Mouse (Mus musculus): ENCODE results near the gene Aar2. TPM values are rescaled to one million over a fixed set of nuclear protein-coding genes. Genes with fewer than 3 reads are reported as not detected.

Aar2 gene
- total RNA-seq, 4 experiments from 2014 or later, result 20.3 to 23.3 (median 22.2) TPM

DNA sequence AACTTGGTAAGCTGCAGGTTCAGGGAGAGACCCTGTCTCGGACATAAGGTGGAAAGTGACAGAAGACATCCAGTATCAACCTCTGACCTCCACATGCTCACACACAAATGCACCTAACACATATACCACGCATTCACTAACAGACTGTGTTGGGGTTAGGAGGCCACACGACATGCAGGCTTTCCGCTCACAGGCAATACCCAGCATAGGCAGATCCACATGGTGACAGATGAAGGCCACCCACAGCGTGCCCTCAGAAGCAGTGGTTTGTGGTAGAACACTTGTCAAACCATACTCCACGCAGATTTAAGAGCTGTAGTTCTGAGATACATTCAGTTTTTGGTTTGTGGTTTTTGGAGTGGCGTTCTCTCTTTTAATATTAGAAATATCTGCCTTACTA is 21.3 kb downstream of the Aar2 start:
- DNase-seq (ENCODE audit: low spot score), result no peak

DNA sequence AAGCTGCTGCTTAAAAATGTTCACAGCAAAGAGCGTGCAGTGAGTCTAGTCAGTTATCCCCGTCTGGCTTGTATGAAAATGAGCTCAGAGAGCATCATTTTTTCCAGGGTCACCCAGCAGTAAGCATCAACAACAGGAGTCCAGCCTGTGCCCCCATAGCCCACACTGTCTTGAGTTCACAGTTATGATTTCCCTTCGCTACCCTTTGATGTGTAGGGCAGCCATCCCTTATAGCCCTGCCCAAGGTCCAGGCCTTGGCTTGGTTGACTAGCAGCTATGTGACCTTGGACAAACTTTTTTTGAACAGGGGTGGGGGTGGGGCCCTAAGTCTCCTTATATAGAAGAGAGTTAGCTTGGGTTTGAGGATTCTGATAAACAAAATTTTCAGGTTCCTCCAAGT is 21.9 kb downstream of the Aar2 start:
- no peak for DNase-seq (ENCODE audit: low spot score)

DNA sequence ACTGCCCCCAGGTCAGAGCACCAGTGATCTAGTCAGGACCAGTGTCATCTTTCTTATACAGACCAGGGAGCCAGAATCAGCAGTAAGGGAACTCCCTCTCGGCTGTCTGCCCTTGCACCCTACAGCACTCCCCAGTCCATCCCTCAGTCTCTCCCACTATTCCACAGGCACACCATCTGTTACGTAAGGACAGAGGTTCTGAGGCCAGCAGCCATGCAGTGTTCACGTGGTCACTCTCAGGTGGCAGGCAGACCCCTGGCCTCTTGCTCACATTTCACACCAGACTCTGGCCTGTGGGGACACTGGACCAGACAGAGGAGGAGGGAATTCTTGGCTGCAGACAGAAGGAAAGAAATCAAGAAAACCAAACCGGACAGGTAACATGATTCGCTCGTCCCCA is 24.1 kb downstream of the Aar2 start:
- DNase-seq (ENCODE audit: low spot score), result no peak

DNA sequence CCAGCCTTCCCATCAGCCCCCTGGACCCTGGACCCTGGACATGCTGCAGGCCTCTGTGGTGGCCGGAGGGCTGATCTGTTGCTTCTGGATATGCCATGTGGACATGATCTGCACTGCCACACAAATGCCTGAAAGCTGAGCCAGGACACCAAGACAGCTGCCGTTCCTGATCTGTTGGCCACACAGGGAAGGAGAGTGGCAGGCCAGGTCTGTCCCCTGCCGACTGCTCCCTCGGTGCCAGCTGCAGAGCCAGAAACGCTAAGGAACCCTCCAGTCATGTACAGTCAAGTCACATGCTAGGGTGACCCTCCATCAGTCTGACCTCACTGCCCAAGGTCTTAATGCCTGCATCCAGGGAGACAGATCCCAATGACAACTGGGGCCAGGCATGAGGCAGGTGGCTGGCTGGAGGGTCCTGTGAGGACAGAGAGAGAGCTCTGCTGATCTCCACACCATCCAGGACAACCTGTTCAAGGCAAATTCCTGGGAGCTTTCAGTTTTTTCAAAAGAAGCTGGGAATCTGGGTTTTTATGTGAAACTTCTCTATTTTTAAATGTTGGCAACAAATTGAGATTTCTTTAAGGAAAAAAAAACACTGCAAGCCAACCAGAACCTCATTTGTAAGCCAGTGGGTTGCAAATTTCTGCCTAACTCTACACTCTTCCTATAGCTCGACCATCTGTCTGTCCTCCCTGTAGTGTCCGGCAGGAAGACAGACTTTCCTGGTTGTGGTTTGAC is 29.6 kb downstream of the Aar2 start:
- no peak for DNase-seq (ENCODE audit: low spot score)

DNA sequence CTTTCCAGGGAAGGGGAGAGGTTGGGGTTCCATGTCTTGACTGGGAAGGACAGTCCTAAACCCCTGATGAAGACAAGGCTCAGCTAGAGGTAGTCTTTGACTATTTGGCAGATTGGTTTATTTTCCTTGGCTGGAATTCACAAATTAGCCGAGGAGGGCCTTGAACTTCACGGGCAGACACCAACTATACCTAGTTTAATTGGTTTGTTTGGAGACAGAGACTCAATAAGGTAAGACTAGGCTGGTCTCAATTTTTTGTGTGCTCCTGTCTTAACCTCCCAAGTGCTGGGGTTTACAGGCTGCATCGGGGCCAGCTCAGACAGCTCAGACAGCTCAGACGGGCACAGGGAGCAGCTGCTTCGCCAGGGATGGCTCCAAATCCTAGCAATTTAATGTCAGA is 33.1 kb downstream of the Aar2 start:
- no peak for DNase-seq (ENCODE audit: low spot score)

DNA sequence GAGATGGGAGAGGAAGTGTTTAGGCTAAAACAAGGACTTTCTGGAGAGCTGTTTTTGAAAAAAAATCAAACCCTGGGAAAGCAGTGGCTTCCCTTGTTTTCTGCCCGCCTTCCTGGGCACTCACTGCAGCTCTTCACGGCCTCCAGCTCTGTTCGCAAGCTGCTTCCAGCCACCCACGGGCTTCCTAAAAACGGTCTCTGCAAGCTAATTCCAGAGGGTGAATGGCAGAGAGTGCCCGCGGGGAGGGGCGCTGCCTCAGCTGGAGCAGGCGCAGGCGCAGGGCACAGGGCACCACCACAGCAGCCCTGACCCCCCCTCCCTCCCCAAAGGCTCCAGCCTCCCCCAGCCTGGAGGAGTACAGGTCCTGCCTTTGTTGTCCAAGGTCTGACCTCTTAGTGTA is 33.9 kb downstream of the Aar2 start:
- DNase-seq (ENCODE audit: low spot score), result no peak

DNA sequence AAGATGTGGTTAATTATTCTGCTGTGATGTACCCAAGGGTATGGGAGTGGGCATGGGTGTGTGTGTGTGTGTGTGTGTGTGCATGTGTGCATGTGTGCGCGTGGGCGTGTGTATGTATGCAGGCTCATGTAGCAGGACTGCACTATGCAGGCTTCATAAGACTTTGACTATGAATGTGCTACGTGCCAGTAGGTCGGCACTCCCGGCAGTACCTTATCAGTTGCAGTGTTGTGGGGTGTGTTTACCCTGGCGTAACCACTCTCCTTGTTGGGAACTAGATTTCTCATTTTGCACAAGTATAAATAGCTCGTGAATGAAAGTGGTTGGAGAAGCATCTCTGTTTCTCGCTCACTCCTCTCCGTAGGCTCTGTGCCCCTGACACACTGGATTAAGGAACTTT is 35.5 kb downstream of the Aar2 start:
- peak; percentile 18 for DNase-seq (ENCODE audit: low spot score)

DNA sequence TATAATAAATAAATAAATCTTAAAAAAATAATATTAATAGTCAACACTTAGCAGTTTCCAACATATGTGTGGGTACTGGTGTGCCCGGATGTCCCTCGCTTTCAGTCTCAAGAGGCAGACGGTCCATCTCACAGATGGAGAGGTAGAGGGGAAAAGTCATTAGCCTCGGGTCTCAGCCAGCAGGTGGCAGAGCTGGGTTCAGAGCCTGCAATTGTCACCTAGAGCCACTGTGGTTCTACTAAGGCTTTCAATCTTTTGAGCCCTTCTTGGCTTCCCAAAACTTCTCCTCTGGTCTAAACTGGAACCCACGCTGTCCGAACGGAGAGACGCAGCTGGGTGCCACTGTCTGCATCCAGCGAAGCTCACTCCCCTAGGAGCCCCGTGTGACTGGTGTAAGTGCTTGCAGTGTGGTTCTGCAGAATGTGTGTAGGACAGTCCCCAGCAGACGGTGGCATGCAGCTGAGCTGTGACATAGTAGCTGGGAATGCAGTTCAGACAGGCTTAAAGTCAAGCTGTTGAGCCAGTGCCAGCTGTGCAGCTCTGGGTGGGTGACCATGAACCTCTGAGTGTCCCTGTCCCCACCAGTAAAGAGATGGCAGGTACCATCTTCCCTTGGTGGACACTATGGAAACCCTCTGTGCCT is 36.9 kb downstream of the Aar2 start:
- peak; percentile 10 for DNase-seq (ENCODE audit: low spot score)

DNA sequence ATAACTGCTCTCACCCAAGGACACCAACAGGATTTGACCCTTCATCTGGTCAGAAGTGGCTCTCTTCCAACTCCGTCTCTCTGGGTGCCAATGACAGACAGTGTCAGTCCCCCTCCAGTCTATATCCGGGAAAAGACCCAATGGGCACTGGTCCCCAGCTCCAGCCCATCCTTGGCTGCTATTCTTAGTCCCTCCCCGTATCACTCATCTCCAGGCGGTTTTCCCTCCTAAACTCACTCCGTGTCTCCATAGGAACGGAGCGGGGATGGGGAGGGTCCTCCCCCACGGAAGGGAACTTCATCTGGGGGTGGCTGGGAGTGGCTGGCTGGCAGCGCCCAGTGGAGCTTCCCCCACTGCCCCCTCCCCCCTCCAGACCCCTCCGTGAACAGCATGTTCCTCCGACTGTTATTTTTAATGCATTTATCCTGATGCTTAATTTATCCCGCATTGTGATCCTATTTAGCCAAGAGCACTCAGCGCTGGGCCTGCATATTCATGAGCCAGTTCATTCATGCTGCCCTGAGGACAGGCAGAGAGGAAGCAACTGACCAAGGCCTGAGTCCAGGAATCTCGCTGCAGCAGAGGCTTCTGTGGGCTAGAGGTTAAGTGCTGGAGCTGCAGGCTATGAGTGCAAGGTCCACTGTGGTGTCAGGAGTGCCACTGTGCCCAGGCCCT is 37.5 kb downstream of the Aar2 start:
- DNase-seq (ENCODE audit: low spot score), result peak; percentile 45

DNA sequence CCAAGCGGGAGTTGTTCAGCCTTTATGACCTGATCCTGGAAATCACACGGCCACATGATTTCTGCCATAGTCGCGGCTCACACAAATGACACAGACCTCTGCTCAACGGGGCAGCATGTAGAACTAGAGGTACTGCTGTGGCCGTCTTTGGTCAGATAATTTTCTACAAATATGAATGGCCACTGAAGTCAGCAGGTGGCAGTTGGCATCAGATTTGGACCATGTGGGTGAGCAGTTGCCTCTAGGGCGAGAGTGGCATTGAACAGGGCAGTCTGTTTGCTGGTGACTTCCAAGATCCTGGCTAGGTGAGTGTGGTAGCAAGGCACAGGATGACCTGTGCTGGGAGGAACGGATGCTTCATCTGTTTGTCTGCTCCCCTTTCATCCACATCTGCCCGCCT is 42.1 kb downstream of the Aar2 start:
- no peak for DNase-seq (ENCODE audit: low spot score)

DNA sequence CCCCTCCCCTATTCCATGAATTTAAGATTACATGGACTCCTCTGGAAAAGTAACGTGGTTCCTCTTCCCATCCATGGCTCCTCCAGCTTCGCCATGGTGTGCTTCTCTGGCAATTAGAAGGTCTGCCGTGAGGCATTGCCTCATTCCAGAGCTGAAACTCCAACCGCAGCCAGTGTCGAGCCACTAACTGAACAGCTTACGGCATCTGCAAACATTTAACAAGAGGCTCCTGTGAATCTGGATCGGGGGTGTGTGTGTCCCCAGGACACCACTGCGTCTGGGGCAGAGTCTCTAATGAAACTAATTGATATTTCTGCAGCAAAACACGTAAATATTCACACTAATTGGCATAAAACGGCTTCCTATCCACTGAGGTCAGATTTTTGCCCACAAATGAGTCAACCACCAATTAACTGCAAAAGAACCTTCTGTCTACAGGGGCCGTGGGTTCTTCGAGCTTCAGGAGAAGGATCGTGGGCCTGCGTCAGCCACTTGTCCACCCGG is 47.7 kb downstream of the Aar2 start:
- DNase-seq (ENCODE audit: low spot score), result no peak

DNA sequence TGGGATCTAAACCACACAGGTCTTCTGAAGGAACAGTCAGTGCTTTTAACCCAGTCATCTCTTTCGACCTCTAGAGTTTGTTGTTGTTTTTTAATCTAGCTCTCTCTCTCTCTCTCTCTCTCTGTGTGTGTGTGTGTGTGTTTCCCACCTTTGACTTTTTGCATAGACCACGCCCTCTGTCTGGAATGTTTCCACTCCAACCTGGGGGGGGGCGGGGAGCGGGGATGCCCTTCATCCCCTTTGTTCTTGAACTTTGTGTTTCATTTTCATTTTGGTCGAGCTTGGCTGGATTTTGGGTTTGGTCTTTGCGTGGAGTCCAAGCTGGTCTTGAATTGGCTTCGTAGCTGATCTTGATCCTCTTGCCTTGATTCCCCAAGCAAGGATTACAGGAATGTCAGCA is 55.2 kb downstream of the Aar2 start:
- no peak for DNase-seq (ENCODE audit: low spot score)

DNA sequence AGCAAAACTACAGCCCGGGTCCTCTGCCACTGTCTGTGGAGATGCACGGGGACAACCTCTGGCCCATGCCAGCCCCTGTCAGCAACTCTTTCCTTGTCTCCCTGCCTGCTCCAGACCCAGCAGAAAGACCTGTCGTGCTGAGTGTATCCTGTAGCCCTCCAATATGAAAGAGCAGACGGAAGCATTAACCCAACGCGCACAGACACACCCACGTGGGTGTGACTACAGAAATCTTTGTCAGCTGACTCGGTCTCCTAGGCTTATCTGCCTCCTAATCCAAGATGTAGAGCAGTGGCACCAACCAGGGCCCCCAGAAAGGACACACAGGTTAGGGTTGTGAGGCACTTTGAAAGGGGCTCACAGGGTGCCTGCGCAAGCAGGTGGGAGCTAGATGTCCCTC is 56.3 kb downstream of the Aar2 start:
- DNase-seq (ENCODE audit: low spot score), result no peak

DNA sequence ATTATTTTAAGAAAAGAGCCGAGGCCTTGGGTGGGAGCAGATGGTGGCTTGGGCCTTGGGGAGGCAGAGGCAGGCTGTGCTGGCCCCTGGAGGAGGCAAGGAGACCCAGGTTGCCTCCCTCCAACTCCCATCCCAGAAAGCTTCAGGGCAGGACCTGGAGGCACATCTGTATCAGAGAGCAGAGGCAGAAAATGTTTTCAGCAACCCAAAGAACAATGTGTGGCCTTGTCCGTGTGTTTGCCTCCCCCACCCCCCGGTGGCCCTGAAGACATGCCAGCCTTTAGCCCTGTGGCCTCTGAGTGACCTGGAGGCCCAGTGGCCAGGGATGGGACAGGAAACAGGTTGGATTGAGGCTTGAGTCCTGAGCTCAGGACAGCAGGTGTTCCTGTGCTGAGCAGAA is 57.8 kb downstream of the Aar2 start:
- DNase-seq (ENCODE audit: low spot score), result no peak

DNA sequence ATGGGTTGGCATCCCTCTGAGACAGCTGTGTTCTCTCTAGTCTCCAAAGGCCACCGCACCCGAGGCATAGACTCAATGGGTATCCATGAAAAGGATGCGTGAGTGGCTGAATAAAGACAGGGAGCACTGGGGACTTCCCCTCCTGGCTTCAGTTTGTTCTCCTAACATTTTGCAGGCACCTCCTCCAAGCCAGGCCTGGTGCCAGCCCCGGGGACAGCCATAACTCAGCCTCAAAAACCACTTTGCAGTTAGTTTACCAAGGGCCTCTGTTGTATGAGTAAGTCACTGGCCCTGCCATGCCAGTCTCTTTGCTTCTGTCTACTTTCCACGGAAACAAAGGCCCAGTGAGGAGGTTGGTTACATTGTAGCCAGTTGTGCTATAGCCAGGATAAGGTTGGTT is 58.6 kb downstream of the Aar2 start:
- no peak for DNase-seq (ENCODE audit: low spot score)

DNA sequence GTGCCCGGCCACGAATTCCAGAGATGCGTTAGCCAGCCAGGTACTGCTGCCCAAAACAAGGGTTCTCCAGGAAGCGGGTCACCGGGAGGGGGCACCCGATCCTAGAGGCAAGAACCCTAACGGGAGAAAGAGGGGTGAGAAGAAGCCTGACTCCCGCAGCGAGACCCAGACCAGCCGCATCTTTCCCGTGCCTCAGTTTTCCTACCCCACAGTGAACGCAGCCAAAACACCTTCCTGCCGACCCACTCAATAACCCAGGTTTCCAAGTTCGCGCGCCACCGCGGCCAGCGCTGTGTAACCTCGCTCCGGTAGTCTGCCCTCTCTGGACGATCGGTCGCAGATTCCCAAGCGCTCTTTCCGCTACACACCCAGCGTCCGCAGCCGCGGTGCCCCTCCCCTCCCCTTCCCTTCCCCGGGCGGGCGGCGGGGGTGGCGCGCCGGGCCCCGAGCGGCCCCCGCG is 65.7 kb downstream of the Aar2 start:
- peak; percentile 45 for DNase-seq (ENCODE audit: low spot score)

DNA sequence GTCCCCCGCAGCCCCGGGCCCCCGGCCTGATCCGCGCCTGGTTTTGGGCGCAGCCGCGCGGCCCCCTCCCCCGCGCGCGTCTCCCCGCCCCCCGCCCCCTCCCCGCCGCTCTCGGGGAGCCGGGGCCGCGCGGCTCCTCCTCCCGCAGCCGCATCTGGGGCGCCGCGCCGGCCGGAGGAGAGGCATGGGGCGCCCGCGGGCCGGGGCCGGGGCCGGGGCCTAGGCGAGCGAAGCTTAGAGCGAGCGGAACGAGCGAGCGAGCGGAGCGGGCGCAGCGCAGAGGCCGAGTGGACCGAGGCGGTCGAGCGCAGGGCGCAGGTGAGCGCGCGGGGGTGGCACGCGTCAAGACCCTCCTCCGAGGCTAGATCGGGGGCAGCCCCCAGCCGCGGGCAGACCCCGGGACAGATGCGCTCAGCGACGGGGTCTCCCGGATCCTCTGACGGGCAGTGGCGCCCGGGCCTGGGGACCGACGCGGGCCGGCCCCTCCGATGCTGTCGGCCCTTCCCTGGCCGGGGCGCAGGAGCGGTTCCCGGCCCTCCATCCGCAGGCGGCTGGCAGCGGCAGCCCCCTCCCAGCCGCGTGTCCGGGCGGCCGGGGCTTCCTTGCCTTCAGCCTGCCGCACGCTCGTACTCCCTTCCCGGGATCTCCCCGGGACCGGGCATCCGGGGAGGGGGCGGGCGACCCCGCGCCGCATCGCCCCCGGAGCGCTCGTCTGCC is 66.3 kb downstream of the Aar2 start, which contains the start of gene Dlgap4:
Dlgap4 (plus strand) TSS at position 165 of the 717 bp plus-strand sequence.
- no peak for DNase-seq (ENCODE audit: low spot score)

DNA sequence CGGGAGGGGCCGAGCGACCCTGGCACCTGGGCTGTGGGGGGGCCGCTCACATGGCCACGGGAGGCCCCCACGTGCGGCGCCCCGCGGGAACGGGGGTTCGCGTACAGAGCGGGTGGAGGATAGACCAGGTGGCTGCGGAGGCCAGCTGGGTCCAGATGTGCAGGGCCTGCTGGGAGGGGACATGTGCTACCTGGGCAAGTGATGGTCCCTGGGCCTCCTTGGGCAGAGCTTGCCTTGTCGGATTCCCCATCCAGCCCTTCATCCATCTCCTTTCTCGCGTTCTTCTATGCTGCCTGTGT is 66.8 kb downstream of the Aar2 start:
- no peak for DNase-seq (ENCODE audit: low spot score)

DNA sequence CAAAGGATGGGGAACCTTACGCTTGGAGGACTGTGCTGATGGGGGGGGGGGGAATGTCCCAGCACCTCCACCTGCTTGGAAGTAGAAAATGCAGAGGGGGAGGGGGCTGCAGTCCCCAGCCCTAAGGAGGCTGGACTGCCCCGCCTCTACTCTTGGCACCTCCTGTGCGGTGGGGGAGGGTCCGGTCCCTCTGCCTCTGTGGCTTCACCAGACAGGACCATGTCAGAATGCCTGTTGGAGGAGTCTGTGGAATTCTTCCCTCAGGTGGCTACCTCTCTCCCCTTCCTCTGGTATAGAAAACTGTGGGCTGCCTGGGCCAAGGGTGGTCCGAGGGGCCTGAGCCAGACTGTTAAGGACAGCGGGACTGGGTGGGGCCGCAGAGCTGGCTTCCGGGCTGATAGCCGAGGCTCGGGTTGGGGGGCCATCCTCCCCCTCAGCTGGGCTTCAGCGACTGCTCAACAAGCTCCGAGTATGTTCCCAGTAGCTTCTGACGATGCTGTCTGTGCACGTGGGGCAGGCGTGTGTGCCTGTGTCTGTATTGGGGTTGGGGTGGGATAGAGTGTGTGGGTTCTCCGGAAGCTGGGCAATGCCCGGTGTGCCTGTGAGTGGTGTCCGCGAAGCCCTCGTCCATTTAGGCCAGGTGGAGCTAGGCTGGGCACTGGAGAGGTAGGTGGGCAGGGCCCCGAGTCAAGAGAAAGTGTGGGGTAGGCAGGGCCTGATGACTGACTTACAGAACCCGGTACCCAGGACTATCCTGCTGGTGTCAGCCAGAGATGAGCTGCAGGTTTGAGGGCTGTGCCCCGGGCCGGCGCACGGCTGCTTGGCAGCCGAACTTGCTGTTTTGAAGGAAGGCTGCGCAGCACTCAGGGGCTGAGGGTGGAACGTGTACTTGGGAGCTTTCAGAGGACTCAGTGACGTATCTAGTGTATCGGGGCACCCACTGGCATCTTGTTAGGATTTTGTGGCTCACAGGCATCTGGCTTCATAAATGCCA is 67.6 kb downstream of the Aar2 start:
- DNase-seq (ENCODE audit: low spot score), result no peak

DNA sequence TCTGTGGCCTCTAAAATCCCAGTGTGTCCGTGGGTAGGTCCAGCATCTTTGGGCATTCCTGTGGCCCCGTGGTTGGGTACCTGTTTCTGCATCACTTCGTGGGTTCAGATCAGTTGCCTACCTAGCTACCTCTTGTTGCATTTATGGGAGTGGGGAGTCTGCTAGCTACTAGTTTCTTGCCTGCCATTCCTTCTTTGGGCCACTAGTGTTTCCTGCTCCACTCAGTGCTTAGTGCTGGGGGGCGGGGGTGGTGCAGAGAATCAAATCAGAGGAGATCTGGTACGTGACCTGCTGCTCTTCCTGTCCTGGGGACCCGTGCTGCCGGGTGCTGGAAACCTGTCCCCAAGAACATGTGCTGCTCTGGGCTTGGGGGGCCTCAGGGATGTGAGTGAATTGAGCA is 69.1 kb downstream of the Aar2 start:
- no peak for DNase-seq (ENCODE audit: low spot score)

DNA sequence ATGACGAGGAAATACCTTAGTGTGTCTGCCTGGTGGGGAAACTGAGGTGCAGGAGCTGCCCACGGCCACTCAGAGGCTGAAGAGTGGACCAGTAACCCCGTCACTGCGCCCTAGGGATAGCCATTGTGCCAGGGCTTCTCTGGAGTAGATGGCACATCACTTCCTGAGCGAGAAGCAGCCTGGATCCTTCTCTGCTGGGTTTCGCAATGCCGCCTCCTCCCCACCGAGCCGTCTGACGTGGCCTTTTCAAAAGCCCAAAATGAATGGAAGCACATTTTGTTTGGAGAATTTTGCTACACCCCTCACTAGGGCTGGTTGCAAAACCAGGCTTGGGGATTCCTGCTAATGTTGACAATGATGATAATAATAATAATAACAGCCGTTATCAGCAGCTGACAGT is 70.2 kb downstream of the Aar2 start:
- peak; percentile 35 for DNase-seq (ENCODE audit: low spot score)

All from heart, adult 8-10 months (tissue).